Mouse (Mus musculus): ENCODE measurements around the gene Dclre1a. TPM values are rescaled to one million over a fixed set of nuclear protein-coding genes. Genes with fewer than 3 reads are reported as not detected.

The Dclre1a gene
- polyA plus RNA-seq (2017; shearing (Covaris generic)), result 13.7 TPM

DNA sequence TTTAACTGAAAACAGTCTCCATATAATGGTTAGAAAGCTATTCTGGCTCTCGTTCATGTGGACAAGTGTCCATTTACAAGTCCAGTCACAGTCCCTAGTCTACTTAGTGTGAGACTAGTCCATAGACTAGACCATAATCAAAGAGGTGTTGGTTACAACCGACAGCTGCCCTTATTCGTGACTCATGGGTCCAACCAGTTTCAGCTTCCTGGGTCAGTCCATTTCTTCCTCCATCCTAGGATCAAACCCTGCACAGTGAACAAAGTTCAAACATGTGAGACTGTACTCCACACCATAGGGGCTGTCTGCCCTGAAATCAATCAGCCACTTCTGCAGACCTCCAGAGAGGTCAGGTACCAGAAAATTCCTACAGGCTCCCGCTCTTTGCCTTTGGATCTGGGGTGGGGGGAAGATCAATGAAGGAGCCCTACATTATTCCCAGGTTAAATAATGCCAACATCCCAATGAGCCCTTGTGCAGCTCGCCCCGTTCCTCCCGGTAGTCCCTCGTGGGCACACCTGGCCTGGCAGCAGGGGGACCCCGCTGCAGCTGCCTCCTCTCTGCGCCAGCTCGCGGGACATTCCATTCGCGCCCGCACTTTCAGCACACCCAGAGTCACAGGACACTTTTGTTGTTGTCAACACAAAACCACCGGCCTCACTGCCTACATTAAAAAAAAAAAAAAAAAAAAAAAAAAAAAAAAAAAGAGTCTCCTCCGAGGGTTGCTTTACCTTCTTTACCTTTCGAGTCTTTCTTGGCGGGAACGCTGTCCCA, at the start of gene Dclre1a:
Dclre1a (minus strand) TSS at position 767 of the 774 bp plus-strand sequence.

DNA sequence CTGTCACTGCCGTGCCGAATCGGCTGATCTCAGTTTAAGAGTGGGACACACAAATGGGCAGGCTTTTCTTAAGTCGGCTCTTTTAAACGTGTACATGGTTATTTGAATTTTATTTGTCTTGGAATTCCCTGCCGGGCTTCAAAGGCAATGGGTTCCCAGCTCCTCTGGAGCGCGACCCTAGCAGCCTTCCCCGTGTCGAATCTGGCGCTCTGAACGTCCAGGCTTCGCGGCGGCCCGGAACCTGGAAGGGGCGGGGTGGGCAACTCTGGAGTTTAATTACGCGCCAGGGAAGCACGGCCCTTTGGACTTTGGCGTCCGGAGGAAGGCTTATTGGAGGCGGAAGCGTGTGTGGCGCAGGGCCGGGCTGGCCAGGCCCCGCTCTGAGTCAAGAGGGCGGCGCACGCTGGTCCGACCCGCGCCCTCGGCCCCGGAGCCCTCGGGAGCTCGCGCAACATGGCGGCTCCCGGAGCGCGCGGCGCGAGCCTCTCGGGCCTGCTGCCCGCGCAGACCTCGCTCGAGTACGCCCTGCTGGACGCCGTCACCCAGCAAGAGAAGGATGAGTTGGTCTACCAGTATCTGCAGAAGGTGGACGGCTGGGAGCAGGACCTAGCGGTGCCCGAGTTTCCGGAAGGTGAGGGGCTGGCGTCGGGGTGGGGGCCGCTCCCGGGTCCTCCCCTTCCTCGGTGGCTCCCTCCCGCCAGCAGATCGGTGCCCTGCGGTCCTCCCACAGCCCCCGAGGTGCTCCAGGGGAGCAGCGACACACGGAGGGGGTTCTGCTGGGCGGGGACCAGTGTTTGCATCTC, 409 bp upstream of the Dclre1a start, which contains the start of gene Nhlrc2:
Nhlrc2 (plus strand) TSS at position 32 of the 803 bp plus-strand sequence.

Other genes starting within 250 kb of the Dclre1a start
- gene Nrap, start 158.2 kb downstream of the Dclre1a start, polyA plus RNA-seq (2017; shearing (Covaris generic)), result 0.07 TPM
- gene Casp7, start 151.1 kb downstream of the Dclre1a start, polyA plus RNA-seq (2017; shearing (Covaris generic)), result 47.4 TPM
- not detected for gene Plekhs1, start 86.6 kb downstream of the Dclre1a start, polyA plus RNA-seq (2017; shearing (Covaris generic))
- gene Nhlrc2, start within 50 bp of the Dclre1a start, polyA plus RNA-seq (2017; shearing (Covaris generic)), result 5.8 TPM
- not detected for gene Adrb1, start 174.0 kb upstream of the Dclre1a start, polyA plus RNA-seq (2017; shearing (Covaris generic))

All from inflammation-experienced regulatory T-cells, adult 16 weeks (primary cell).